Comparison of ENCODE assay signal across 14 mouse cellular contexts in genomic region chr2:125716599-125716998, GRCm38 (mm10). TPM values are rescaled to one million over a fixed set of nuclear protein-coding genes. Genes with fewer than 3 reads are reported as not detected.
DNase-seq lines count a peak whose midpoint lies in the region.
"Had no signal": no experiment of that assay in that cellular context is flagged by ENCODE, and none has a peak within 500 bp of the region (broad histone marks: within the 10 kb centered on the region; RNA-seq: fewer than 3 reads in every experiment).

No protein-coding gene starts in this region.

- DNase-seq in adrenal gland, adult (ENCODE audit: inconsistent age in 2 of 2, low spot score in 1 of 2), result peak; percentile 37 to 80
- DNase-seq in adrenal gland, postnatal 4 days (ENCODE audit: low spot score in 2 of 2), result no peak
- peak; percentile 88 for DNase-seq in heart, adult 11 months
- no peak for DNase-seq in heart, postnatal 10 days
- peak; percentile 54 for DNase-seq in Muller cell, postnatal 12 days (ENCODE audit: inconsistent ontology term)
- DNase-seq in adipocyte (ENCODE audit: low spot score), result peak; percentile 59
- no peak for DNase-seq in kidney, postnatal 10 days
- no peak for DNase-seq in urinary bladder, postnatal 25 days (ENCODE audit: low spot score)
- DNase-seq: cerebellum, adult 11 months; cerebellum, adult 8-10 months; cerebellum, postnatal 25 days; gastrocnemius, postnatal 10 days; heart, postnatal 36 days; kidney, adult 2 months had no signal

- intact Hi-C loops in heart, postnatal 10 days (cut with DNase I), result no loop called here

RNA-seq across cellular contexts. Expression of gene Shc4, which starts 7.3 kb away (rescaled TPM):
- 1 to 10 TPM; 5.4 to 6.0 TPM for total RNA-seq in adrenal gland, postnatal 4 days (2021)
- total RNA-seq in heart, postnatal 10 days (2021), result under 1 TPM; 0.77 TPM

RNA-seq across cellular contexts. Expression of gene Eid1, which starts 43.7 kb away (rescaled TPM):
- 100 to 1,000 TPM; 207 to 216 TPM for total RNA-seq in adrenal gland, postnatal 4 days (2021)
- 10 to 100 TPM; 73.4 to 85.2 TPM for total RNA-seq in heart, postnatal 10 days (2021)

Comparison
In these comparisons a context has a peak if more than half of its experiments do, and no peak if none do; other contexts are left out.
1. DNase-seq: peak in adrenal gland, adult (2 of 2), heart, adult 11 months (single experiment), Muller cell, postnatal 12 days (single experiment) and adipocyte (single experiment); none in adrenal gland, postnatal 4 days (0 of 2), heart, postnatal 10 days (0 of 2), kidney, postnatal 10 days (single experiment) and urinary bladder, postnatal 25 days (single experiment).